Mouse (Mus musculus) C2C12 (cell line): ENCODE measurements at regions not wholly inside any gene's neighbourhood (a gene's known extent, or its start where the extent isn't known, plus 50 kb on each side); places are given as distances from the start of the nearest gene placed in this dataset.

Source experiments
- CTCF ChIP-seq: IDR thresholded peaks from one replicate; pipeline ENCODE4 v1.5.1; 2011; ENCODE audit not compliant: control insufficient read depth, insufficient read depth, insufficient read length
- MAX ChIP-seq: IDR thresholded peaks from one replicate; pipeline ENCODE4 v1.6.1; 2011; ENCODE audit warnings: mild to moderate bottlenecking, control low read depth
- MYOG ChIP-seq: IDR thresholded peaks from one replicate; pipeline ENCODE4 v1.6.1; 2011; ENCODE audit not compliant: control insufficient read depth, insufficient read length; ENCODE audit errors: extremely low read depth

DNA sequence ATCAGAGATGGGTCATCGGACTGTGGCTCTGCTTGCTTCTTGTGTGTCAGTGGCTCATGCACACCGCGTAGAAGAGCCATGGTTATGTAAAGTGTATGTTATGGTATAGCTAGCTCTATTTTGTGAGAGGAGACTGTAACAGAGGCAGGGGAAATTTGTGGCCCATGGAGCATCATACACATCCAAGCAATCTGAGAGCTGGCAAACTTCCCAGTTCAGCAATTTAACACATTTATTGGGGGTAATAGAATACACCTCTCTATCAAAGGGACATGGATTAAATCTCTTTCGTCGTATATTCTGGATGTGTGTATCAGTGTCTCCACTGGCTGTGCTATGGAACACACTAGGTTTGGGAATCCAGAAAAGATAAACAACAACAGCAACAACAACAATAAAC lies 87.9 kb upstream of the 4930583I09Rik start:
- TF ChIP-seq MYOG (no peak), CTCF (no peak), MAX (no peak)
